Mouse (Mus musculus) left cerebral cortex, adult 9 months (tissue): ENCODE measurements around the gene Slc3a1.

Experiments used
- DNase-seq, 2 experiments: peaks; one replicate each; pipeline ENCODE4 v3.0.0; 2022; ENCODE audit warnings: low spot score in 2 of 2

The Slc3a1 gene

GRCm38 (mm10) chr17:85028093-85028739 lies at the start of gene Slc3a1:
Gene Slc3a1 (plus strand): TSS chr17:85028376.
- no peak for DNase-seq

GRCm38 (mm10) chr17:84981721-84982120 lies 46.5 kb upstream of the Slc3a1 start:
- no peak for DNase-seq

- no peak for DNase-seq
Observed at GRCm38 (mm10) chr17:84982735-84983134, 45.4 kb upstream of the Slc3a1 start.

GRCm38 (mm10) chr17:84986368-84986767 lies 41.8 kb upstream of the Slc3a1 start:
- DNase-seq, result no peak

GRCm38 (mm10) chr17:84987834-84988410 lies 40.3 kb upstream of the Slc3a1 start:
- DNase-seq, result no peak

GRCm38 (mm10) chr17:84988514-84988913 lies 39.7 kb upstream of the Slc3a1 start:
- no peak for DNase-seq

GRCm38 (mm10) chr17:84995844-84996243 lies 32.3 kb upstream of the Slc3a1 start:
- no peak for DNase-seq

- no peak for DNase-seq
Observed at GRCm38 (mm10) chr17:84997639-84998038, 30.5 kb upstream of the Slc3a1 start.

- DNase-seq, result no peak
Observed at GRCm38 (mm10) chr17:84999636-85000035, 28.5 kb upstream of the Slc3a1 start.

GRCm38 (mm10) chr17:85013485-85013884 lies 14.7 kb upstream of the Slc3a1 start:
- DNase-seq, result no peak

GRCm38 (mm10) chr17:85014632-85015031 lies 13.5 kb upstream of the Slc3a1 start:
- DNase-seq, result no peak

- no peak for DNase-seq
Observed at GRCm38 (mm10) chr17:85018344-85018743, 9.8 kb upstream of the Slc3a1 start.

- DNase-seq, result no peak
Observed at GRCm38 (mm10) chr17:85018794-85019193, 9.4 kb upstream of the Slc3a1 start.

GRCm38 (mm10) chr17:85020343-85020742 lies 7.8 kb upstream of the Slc3a1 start:
- no peak for DNase-seq

GRCm38 (mm10) chr17:85023247-85024167 lies 4.7 kb upstream of the Slc3a1 start:
- peak in 1 of 2 experiments; percentile 65 for DNase-seq

- DNase-seq, result no peak
Observed at GRCm38 (mm10) chr17:85024237-85024636, 3.9 kb upstream of the Slc3a1 start.

- DNase-seq, result no peak
Observed at GRCm38 (mm10) chr17:85025151-85025550, 3.0 kb upstream of the Slc3a1 start.

- DNase-seq, result no peak
Observed at GRCm38 (mm10) chr17:85026436-85026835, 1.7 kb upstream of the Slc3a1 start.

GRCm38 (mm10) chr17:85027247-85027646 lies 929 bp upstream of the Slc3a1 start:
- DNase-seq, result no peak

GRCm38 (mm10) chr17:85028797-85029196 lies 621 bp downstream of the Slc3a1 start:
- no peak for DNase-seq

GRCm38 (mm10) chr17:85030651-85031050 lies 2.5 kb downstream of the Slc3a1 start:
- no peak for DNase-seq

- no peak for DNase-seq
Observed at GRCm38 (mm10) chr17:85033087-85033486, 4.9 kb downstream of the Slc3a1 start.

GRCm38 (mm10) chr17:85034068-85034467 lies 5.9 kb downstream of the Slc3a1 start:
- peak in 1 of 2 experiments; percentile 31 for DNase-seq
